Mouse (Mus musculus) frontal cortex, postnatal 36 days (tissue): Measurements from ENCODE around the gene Itgam.
"Not testable (repeated sequence)": the region's sequence is repeated elsewhere in the genome, so short reads cannot be mapped to it uniquely, and the experiment has no call there.

ENCODE experiments used
- DNase-seq, 2 experiments: peaks; one replicate each; pipeline ENCODE4 v3.0.0; 2022; ENCODE audit warnings: low spot score in 2 of 2

Gene Itgam

GRCm38 (mm10) chr7:128128741-128129720 is 66.6 kb downstream of the Itgam start, which contains the start of gene Itgax:
TSS of gene Itgax (plus strand) at chr7:128129547.
- DNase-seq, result no peak

GRCm38 (mm10) chr7:128132148-128132547 is 69.7 kb downstream of the Itgam start:
- no peak for DNase-seq

DNA sequence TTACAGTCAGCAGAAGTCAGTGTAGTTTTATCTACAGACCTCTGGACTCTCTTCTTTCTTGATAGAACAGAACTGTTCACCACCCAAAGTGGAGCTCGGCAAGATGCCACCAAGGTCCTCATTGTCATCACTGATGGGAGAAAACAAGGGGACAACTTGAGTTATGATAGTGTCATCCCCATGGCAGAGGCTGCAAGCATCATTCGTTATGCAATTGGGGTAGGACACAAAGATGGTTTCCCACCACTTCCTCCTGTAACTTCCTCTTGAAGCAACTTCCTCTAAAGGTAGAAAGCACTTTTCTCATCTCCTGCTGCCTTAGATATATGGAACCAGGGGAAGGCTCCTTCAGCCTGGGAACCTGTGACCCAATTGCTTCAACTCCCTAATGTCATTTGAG is 71.2 kb downstream of the Itgam start:
- no peak for DNase-seq

DNA sequence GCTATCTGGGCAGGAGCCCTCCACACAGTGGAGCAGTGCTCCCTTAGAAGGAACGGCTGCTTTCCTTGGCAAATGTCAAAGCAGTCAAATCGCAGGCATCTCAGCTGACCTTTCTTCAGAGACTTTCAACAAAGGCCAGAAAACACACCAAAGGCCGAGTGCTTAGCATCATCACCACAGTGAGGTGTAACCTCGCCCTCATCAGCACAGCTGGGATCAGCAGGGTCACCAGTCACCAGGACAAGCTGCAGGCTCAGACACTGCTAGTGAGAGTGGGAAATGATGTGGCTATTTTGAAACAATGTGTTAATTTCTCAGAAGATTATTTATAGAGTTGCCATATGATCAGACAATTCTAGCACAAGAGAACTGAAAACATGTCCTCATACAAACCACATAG is 74.5 kb downstream of the Itgam start:
- no peak for DNase-seq

- DNase-seq, result no peak
Measured at GRCm38 (mm10) chr7:128139611-128140010, 77.2 kb downstream of the Itgam start.

- DNase-seq, result no peak
Measured at GRCm38 (mm10) chr7:128150970-128151369, 88.5 kb downstream of the Itgam start.

- no peak for DNase-seq
Measured at GRCm38 (mm10) chr7:128154076-128154475, 91.6 kb downstream of the Itgam start, which contains the start of gene Itgad. TSS of gene Itgad (plus strand) at chr7:128154376.

DNA sequence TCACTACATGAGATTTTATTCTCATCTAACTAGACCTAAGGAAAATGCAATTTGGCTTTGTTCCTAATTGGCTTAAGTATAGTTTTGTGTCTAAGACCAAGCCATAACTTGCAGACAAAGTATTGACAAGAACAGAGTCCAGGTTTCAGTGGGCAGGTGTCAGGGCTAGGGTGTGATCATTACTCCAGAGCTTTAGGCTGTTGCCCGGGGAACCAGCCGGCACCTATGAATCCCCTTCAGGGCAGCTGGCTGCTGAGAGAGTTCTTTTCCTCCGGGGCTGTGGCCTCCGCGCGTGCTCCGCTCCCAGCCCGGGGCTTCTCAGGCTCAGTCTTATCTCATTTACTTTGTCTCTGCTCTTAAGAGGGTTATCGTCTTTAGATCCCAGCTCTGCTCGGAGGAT is 92.5 kb downstream of the Itgam start:
- no peak for DNase-seq

- DNase-seq, result not testable (repeated sequence)
Measured at GRCm38 (mm10) chr7:128158688-128159354, 96.4 kb downstream of the Itgam start.

DNA sequence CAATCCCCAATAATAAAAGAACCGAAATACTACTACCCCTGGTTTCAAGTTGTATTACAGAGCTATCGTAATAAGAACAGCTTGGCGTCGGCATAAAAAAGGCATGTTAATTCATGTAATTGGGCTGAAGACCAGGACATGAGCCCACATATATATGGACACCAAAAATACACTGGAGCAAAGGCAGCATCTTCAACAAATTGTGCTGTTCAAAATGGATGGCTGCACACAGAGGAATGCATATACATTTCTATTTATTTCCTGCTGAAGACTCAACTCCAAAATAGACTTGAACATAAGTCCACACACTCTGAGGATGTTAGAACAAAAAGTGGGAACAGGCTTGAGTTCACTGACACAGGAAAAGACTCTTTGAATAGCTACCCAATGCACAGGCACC is 101.6 kb downstream of the Itgam start:
- peak in 1 of 2 experiments; percentile 8 for DNase-seq

DNA sequence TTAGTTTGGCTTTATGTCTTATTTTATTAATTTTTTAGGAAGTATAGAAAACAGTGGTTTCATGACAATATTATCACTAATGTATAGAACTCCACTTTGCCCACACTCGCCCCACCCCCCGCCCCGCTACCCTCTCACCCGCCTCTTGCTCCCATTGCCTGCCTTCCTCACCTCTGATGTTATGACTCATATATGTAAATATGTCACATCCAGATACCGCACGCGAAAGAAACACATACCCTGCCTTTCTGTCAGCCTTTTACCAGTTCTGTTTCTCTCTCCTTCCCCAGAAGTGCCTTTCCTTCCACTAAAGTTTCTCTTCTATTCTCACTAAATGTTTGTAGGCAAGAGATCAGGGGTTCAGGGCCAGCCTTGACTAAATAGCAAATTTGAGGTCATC is 104.0 kb downstream of the Itgam start:
- DNase-seq, result no peak
